Mouse (Mus musculus) heart, embryonic 14.5 days (tissue): ENCODE data around the gene Slc15a3. TPM values are rescaled to one million over a fixed set of nuclear protein-coding genes. Genes with fewer than 3 reads are reported as not detected.

ENCODE experiments used
- ATAC-seq: fragments of 200-750 bp; cut with Nextera tagmentation; 2 replicates; pipeline ENCODE4 v1.8.0; 2017; ENCODE audit warnings: low read depth, moderate TSS enrichment; ENCODE audit not compliant: insufficient number of reproducible peaks, insufficient read depth, low FRiP score
- H3K27ac ChIP-seq, 2 experiments: fragments of 200-500 bp in 1 of 2; fragments of 300-500 bp in 1 of 2; sonication (generic) in 1 of 2; replicated peaks in 1 of 2; 2 replicates each; pipeline ENCODE4 v1.5.1; 2012 to 2014; ENCODE audit warnings: low read depth in 2 of 2, low read length in 2 of 2, control low read depth in 1 of 2, mild to moderate bottlenecking in 1 of 2, mixed read lengths in 1 of 2; ENCODE audit not compliant: control insufficient read depth in 1 of 2, insufficient read depth in 1 of 2
- H3K27me3 ChIP-seq: fragments of 300-500 bp; sonication (generic); 2 replicates; pipeline ENCODE4 v1.6.1; 2014; ENCODE audit warnings: mild to moderate bottlenecking, low read length, control low read depth; ENCODE audit not compliant: control insufficient read depth, insufficient read depth
- H3K36me3 ChIP-seq: fragments of 300-500 bp; sonication (generic); 2 replicates; pipeline ENCODE4 v1.6.1; 2014; ENCODE audit warnings: mild to moderate bottlenecking, control low read depth, low read length, mixed read lengths; ENCODE audit not compliant: control insufficient read depth, insufficient read depth
- H3K4me1 ChIP-seq, 2 experiments: fragments of 200-500 bp in 1 of 2; fragments of 300-500 bp in 1 of 2; sonication (generic) in 1 of 2; 2 replicates each; pipeline ENCODE4 v1.6.1; 2012 to 2014; ENCODE audit warnings: low read length in 2 of 2, control low read depth in 1 of 2, mixed read lengths in 1 of 2; ENCODE audit not compliant: control insufficient read depth in 2 of 2, insufficient read depth in 2 of 2
- H3K4me2 ChIP-seq: fragments of 300-500 bp; sonication (generic); 2 replicates; pipeline ENCODE4 v1.6.1; 2014; ENCODE audit warnings: mild to moderate bottlenecking, low read length
- H3K4me3 ChIP-seq, 2 experiments: fragments of 200-500 bp in 1 of 2; fragments of 300-500 bp in 1 of 2; sonication (generic) in 1 of 2; 2 replicates each; pipeline ENCODE4 v1.5.1; 2012 to 2014; ENCODE audit warnings: low read length in 2 of 2, mild to moderate bottlenecking in 2 of 2, control low read depth in 1 of 2, low read depth in 1 of 2, moderate library complexity in 1 of 2; ENCODE audit not compliant: control insufficient read depth in 1 of 2, insufficient read depth in 1 of 2
- H3K9ac ChIP-seq: fragments of 300-500 bp; sonication (generic); 2 replicates; pipeline ENCODE4 v1.6.1; 2014; ENCODE audit warnings: mild to moderate bottlenecking, low read length
- H3K9me3 ChIP-seq: fragments of 300-500 bp; sonication (generic); 2 replicates; pipeline ENCODE4 v1.6.1; 2016; ENCODE audit warnings: low read length, control low read depth; ENCODE audit not compliant: control insufficient read depth
- whole genome bisulfite sequencing: fragments of 180-500 bp; shearing (Covaris S2); extraction: QIAGEN DNeasy Blood & Tissue Kit; methylation state at CpG from one replicate; pipeline ENCODE4 v1.1.7; 2014; 5-methylcytosine and 5-hydroxymethylcytosine counted together
- polyA plus RNA-seq: library from polyadenylated mRNA; unstranded; fragments of >200 nt; fragmentation: Nextera tagmentation; extraction: Ambion mirVana; gene quantifications from 2 replicates; pipeline ENCODE4 v1.2.1, GENCODE M21; 2014

Gene Slc15a3
- polyA plus RNA-seq, 1 experiment from 2014 or later, result 0.46 TPM

- Histone ChIP-seq H3K9me3 (no peaks in the 10 kb centered on the region), H3K4me3 (no peak overlapping the region), H3K4me2 (no peak overlapping the region), H3K27ac (no peak overlapping the region), H3K27me3 (no peaks in the 10 kb centered on the region; the same call in 1 of the 2 replicates), H3K36me3 (no peaks in the 10 kb centered on the region), H3K4me1 (no peaks in the 10 kb centered on the region), H3K9ac (no peak overlapping the region)
- WGBS, result 78% methylated on average over 6 of the region's 6 CpGs
- no peak for ATAC-seq
Observed at GRCm38 (mm10) chr19:10801906-10802305, 37.6 kb upstream of the Slc15a3 start.

DNA sequence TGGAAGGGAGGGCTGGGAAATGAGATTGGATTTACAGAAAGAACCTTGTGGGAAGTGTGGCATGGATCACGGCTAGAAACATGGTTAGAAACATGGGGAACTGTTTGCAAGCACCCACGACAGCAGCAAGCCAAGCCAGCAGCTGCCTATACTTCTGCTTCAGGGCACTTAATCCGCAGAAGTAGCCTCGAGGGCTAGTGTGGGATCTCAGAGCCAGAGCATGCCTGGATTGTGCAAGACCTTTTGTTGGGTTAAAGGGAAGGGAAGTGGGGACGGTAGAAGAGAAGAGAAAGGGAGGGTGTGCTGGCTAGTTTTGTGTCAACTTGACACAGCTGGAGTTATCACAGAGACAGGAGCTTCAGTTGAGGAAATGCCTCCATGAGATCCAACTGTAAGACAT lies 35.8 kb upstream of the Slc15a3 start:
- WGBS, result 66% methylated on average over 5 of the region's 5 CpGs

GRCm38 (mm10) chr19:10804850-10805660 lies 34.5 kb upstream of the Slc15a3 start:
- Histone ChIP-seq H3K27ac (no peak overlapping the region), H3K36me3 (no peaks in the 10 kb centered on the region), H3K9ac (no peak overlapping the region), H3K27me3 (no peaks in the 10 kb centered on the region), H3K4me1 (no peaks in the 10 kb centered on the region), H3K9me3 (no peaks in the 10 kb centered on the region), H3K4me3 (no peak overlapping the region), H3K4me2 (no peak overlapping the region)
- WGBS, result 84% methylated on average over 2 of the region's 2 CpGs
- ATAC-seq, result no peak

More for the DNA sequence above, 35.8 kb upstream of the Slc15a3 start:
- H3K9me3 ChIP-seq, result no peaks in the 10 kb centered on the region
- no peak for ATAC-seq
- no peak overlapping the region for H3K4me2 ChIP-seq
- H3K27ac ChIP-seq, result no peak overlapping the region
- no peak overlapping the region for H3K9ac ChIP-seq
- no peaks in the 10 kb centered on the region for H3K36me3 ChIP-seq
- H3K4me3 ChIP-seq, result no peak overlapping the region
- no peaks in the 10 kb centered on the region for H3K4me1 ChIP-seq
- no peaks in the 10 kb centered on the region for H3K27me3 ChIP-seq

- no peaks in the 10 kb centered on the region for H3K36me3 ChIP-seq
- no peak overlapping the region for H3K4me3 ChIP-seq
- no peak overlapping the region for H3K27ac ChIP-seq
- no peaks in the 10 kb centered on the region for H3K4me1 ChIP-seq
- WGBS, result 82% methylated on average over 11 of the region's 11 CpGs
- no peak for ATAC-seq
- H3K4me2 ChIP-seq, result no peak overlapping the region
- H3K27me3 ChIP-seq, result no peaks in the 10 kb centered on the region
- no peak overlapping the region for H3K9ac ChIP-seq
- no peaks in the 10 kb centered on the region for H3K9me3 ChIP-seq
Observed at GRCm38 (mm10) chr19:10805661-10806285, 33.8 kb upstream of the Slc15a3 start.

DNA sequence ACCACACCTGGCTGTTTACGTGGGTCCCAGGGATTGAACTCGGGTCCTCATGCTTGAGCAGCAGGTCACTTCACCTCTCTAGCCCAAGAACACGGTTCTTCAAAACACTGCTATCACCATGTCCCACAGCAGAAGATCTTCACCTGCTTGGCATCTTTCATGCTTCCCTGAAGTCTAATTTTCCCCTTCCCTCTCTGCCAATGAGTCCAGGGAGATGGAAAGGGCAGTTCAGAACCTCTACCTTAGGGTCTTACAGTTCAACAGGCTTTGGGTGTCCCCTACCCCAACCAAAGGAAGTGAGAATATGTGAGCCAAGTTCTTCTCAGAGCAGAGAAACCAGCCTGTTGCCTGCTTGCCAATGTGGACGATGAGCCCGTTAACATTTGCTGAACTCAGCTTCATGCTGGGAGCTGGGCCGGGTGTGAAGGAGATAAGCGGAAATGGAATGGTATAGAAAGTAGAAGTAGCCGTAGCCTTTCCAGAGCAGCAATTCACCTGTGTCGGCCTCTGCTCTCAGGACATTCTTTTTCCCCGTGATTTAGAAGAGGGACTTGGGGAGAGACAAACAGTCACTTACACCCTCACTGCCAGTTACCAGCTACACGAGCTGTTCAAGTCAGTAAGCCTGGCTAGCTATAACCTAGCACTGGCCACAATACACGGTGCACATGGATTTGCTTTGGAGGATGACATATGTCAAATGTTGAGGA lies 30.8 kb upstream of the Slc15a3 start:
- Histone ChIP-seq H3K27me3 (no peaks in the 10 kb centered on the region), H3K36me3 (no peaks in the 10 kb centered on the region), H3K9ac (no peak overlapping the region), H3K4me2 (no peak overlapping the region), H3K27ac (no peak overlapping the region), H3K9me3 (no peaks in the 10 kb centered on the region), H3K4me1 (no peaks in the 10 kb centered on the region), H3K4me3 (no peak overlapping the region)
- WGBS, result 70% methylated on average over 12 of the region's 12 CpGs
- no peak for ATAC-seq

DNA sequence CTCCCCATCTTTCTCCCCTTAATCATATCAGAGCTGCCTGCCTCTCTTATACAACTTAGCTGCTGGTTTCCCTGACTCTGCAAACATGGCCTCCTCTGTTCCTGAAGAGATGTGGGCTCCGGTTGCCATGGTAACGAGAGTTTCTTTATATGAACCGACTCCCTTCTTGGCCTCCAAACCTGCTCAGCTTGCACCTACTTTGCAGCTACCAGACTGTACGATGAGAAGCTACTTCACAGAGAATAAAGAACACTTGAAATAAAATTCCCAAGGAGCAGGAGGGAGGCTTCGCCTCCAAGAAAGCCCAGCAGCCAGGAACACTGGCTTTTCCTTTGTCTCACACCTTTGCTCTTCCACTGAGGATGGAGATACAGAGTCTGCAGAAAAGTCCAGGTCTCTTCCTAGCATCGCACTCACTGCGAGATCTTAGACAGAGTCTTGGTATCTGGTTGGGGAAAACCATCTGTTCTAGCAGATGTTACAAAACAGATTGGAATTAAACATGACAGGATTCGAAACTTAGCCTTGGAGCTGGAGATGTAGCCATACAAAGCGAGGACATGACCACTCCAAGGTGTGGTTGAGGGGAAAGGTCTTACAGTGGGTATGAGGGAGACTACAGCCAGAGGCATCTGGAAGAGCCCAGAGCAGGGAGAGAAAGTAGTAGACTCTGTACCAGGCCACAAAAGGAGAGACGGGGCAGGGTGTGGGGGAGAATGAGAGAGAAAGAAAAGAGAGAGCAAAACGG lies 29.9 kb upstream of the Slc15a3 start:
- Histone ChIP-seq H3K9me3 (no peaks in the 10 kb centered on the region), H3K27ac (no peak overlapping the region), H3K4me2 (no peak overlapping the region), H3K27me3 (no peaks in the 10 kb centered on the region), H3K36me3 (no peaks in the 10 kb centered on the region), H3K4me3 (no peak overlapping the region), H3K9ac (no peak overlapping the region), H3K4me1 (no peaks in the 10 kb centered on the region)
- no peak for ATAC-seq
- 74% methylated on average over 11 of the region's 11 CpGs for WGBS

GRCm38 (mm10) chr19:10810176-10810492 lies 29.4 kb upstream of the Slc15a3 start:
- Histone ChIP-seq H3K27ac (no peak overlapping the region), H3K4me2 (no peak overlapping the region), H3K9me3 (no peaks in the 10 kb centered on the region), H3K4me1 (no peaks in the 10 kb centered on the region), H3K36me3 (no peaks in the 10 kb centered on the region), H3K4me3 (no peak overlapping the region), H3K9ac (no peak overlapping the region), H3K27me3 (no peaks in the 10 kb centered on the region)
- WGBS, result 54% methylated on average over 4 of the region's 4 CpGs
- no peak for ATAC-seq
